Mouse (Mus musculus): Measurements from ENCODE around the gene Rarb.

DNA sequence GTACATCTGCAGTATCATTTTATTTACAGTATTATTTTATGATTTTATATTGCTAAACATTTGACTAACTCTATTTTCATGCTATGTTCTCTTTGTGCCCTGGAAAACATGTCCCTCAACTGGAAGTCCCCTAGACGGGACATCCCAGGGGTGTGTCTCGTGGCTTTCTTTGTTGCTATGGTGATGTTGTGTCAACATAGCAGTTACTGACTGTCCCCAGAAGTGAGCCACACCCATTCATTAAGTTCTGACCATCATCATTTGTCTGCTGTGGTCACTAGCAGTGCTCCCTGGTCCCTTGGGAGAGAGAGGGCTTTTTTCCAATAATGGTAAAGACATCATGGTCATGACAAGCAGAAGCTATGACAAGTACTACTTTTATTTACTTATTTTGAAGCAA lies 274.0 kb downstream of the Rarb start:
- TF ChIP-seq CTCF (IDR thresholded peaks at IDR 0.05; ENCODE audit: low read depth, low read length), result no peak
- TF ChIP-seq POLR2A (IDR thresholded peaks at IDR 0.05; ENCODE audit: insufficient read depth, low read length), result no peak
- no peak for TF ChIP-seq EP300 (IDR thresholded peaks at IDR 0.05; ENCODE audit: insufficient read depth, low read depth, low read length)
